Mouse (Mus musculus) liver, embryonic 14.5 days (tissue): ENCODE data around the gene AI854703. TPM values are rescaled to one million over a fixed set of nuclear protein-coding genes. Genes with fewer than 3 reads are reported as not detected.

Experiments used
- ATAC-seq: fragments of 200-750 bp; cut with Nextera tagmentation; 2 replicates; pipeline ENCODE4 v1.8.0; 2017; ENCODE audit warnings: moderate number of reproducible peaks, mild to moderate bottlenecking, moderate library complexity; ENCODE audit not compliant: insufficient read depth
- DNase-seq, 3 experiments: peaks; one replicate each; pipeline ENCODE4 v3.0.0-alpha.2; 2012 to 2013; ENCODE audit warnings: low read depth in 3 of 3, low spot score in 3 of 3
- H3K27ac ChIP-seq: fragments of 300-500 bp; sonication (generic); 2 replicates; pipeline ENCODE4 v1.5.1; 2014; ENCODE audit warnings: moderate library complexity, mild to moderate bottlenecking, control low read depth, inconsistent platforms
- H3K27me3 ChIP-seq: fragments of 300-500 bp; sonication (generic); 2 replicates; pipeline ENCODE4 v1.6.1; 2014; ENCODE audit warnings: mild to moderate bottlenecking, low read length, moderate library complexity; ENCODE audit not compliant: control insufficient read depth, insufficient read depth
- H3K36me3 ChIP-seq: fragments of 300-500 bp; sonication (generic); replicated peaks from 2 replicates; pipeline ENCODE4 v1.6.1; 2014; ENCODE audit warnings: low read depth; ENCODE audit not compliant: control insufficient read depth, insufficient read depth
- H3K4me1 ChIP-seq, 2 experiments: fragments of 200-500 bp in 1 of 2; fragments of 300-500 bp in 1 of 2; sonication (generic) in 1 of 2; replicated peaks; 2 replicates each; pipeline ENCODE4 v1.6.1; 2012 to 2014; ENCODE audit warnings: antibody characterized with exemption in 1 of 2, inconsistent platforms in 1 of 2, low read length in 1 of 2; ENCODE audit not compliant: control insufficient read depth in 2 of 2, insufficient read depth in 2 of 2
- H3K4me2 ChIP-seq: fragments of 300-500 bp; sonication (generic); 2 replicates; pipeline ENCODE4 v1.6.1; 2014; ENCODE audit warnings: low read depth, mild to moderate bottlenecking, control low read depth, moderate library complexity
- H3K4me3 ChIP-seq, 2 experiments: fragments of 200-500 bp in 1 of 2; fragments of 300-500 bp in 1 of 2; sonication (generic) in 1 of 2; 2 replicates each; pipeline ENCODE4 v1.5.1; 2012 to 2014; ENCODE audit warnings: low read depth in 2 of 2, low read length in 2 of 2, mild to moderate bottlenecking in 2 of 2, control low read depth in 1 of 2, inconsistent platforms in 1 of 2, moderate library complexity in 1 of 2; ENCODE audit not compliant: insufficient read depth in 1 of 2
- H3K9ac ChIP-seq: fragments of 300-500 bp; sonication (generic); replicated peaks from 2 replicates; pipeline ENCODE4 v1.6.1; 2014; ENCODE audit warnings: mild to moderate bottlenecking, control low read depth, moderate library complexity
- H3K9me3 ChIP-seq: fragments of 300-500 bp; sonication (generic); 2 replicates; pipeline ENCODE4 v1.6.1; 2016; ENCODE audit warnings: low read length, mixed read lengths; ENCODE audit not compliant: control insufficient read depth
- CTCF ChIP-seq: IDR thresholded peaks from 2 replicates; pipeline ENCODE4 v1.5.1; 2016; ENCODE audit warnings: antibody characterized with exemption, low read depth, control low read depth
- EP300 ChIP-seq: IDR thresholded peaks from 2 replicates; pipeline ENCODE4 v1.6.1; 2016; ENCODE audit warnings: antibody characterized with exemption, low read depth
- WGBS: fragments of 180-500 bp; shearing (Covaris S2); extraction: QIAGEN DNeasy Blood & Tissue Kit; methylation state at CpG from one replicate; pipeline ENCODE4 v1.1.7; 2014; ENCODE audit not compliant: insufficient replicate concordance; 5-methylcytosine and 5-hydroxymethylcytosine counted together
- polyA plus RNA-seq, 2 experiments: library from polyadenylated mRNA; depleted of rRNA in 1 of 2; stranded (reverse) in 1 of 2; unstranded in 1 of 2; fragments of >200 nt; fragmentation: Nextera tagmentation in 1 of 2; extraction: Ambion mirVana in 1 of 2; gene quantifications; 2 replicates each; pipeline versions ENCODE4 v1.2.1 to v1.2.3; 2012 to 2014

AI854703 gene
- polyA plus RNA-seq, 2 experiments = 0.06 to 0.31 TPM

DNA sequence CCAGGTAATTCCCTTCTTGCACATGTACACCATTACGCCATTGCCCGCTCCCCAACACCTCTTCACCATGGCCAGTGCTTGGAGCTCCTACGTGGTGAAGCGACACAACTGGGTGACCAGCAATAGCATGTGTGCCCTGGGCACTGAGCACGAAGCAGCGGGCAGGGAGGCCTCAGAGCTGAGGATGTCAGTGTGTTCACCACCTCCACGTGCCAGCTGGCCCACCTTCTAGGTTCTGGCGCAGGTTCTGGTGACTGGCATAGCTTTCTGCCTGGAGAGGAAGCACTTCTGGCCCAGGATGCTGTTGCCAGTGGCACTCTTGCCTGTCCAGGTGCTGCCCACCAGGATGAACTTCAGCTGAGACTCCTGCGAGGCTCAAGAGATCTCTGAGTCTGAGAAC, 38.9 kb downstream of the AI854703 start:
- DNase-seq (no peak), ATAC-seq (no peak)
- H3K4me3 ChIP-seq = no peak overlapping the region
- H3K27ac ChIP-seq = no peak overlapping the region
- no peak overlapping the region for H3K9ac ChIP-seq
- no peak for TF ChIP-seq EP300
- TF ChIP-seq CTCF = no peak
- WGBS = 70% methylated on average over 9 of the region's 9 CpGs
- no peak overlapping the region for H3K4me2 ChIP-seq
- H3K9me3 ChIP-seq = no peaks in the 10 kb centered on the region
- no peaks in the 10 kb centered on the region for H3K27me3 ChIP-seq
- H3K36me3 ChIP-seq = no peaks in the 10 kb centered on the region
- H3K4me1 ChIP-seq = peaks cover 2% of the 10 kb centered on the region in 2 experiments; a peak in 1 of 4 replicates

DNA sequence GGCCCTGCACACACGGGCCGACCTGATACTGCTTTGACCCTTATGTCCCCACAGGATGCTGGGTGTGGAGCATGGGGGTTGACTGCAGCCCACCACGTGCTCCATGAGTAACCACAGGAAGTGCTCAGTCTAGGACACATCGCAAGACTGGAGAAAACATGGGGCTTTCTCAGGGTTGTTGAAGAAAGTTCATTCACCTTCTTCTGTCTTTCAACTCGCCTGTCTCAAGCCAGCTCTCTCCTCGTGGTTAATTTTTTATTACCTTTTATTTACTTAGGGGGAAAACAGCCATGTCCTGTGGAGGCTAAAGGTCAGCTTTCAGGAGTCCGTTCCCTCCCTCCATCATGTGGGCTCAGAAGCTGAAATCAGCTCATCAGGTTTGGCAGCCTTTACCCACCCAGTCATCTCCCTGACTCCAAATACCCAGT, 39.6 kb downstream of the AI854703 start:
- DNase-seq (peak in 1 of 3 experiments; percentile 11), ATAC-seq (peak; percentile 18; the same call in 1 of the 2 replicates)
- TF ChIP-seq CTCF = no peak
- TF ChIP-seq EP300 = no peak
- Histone ChIP-seq H3K9ac (no peak overlapping the region), H3K4me2 (no peak overlapping the region; the same call in 1 of the 2 replicates), H3K27ac (no peak overlapping the region), H3K4me1 (peaks cover 2% of the 10 kb centered on the region in 2 experiments; a peak in 1 of 4 replicates), H3K4me3 (no peak overlapping the region), H3K27me3 (no peaks in the 10 kb centered on the region), H3K36me3 (no peaks in the 10 kb centered on the region), H3K9me3 (no peaks in the 10 kb centered on the region)
- 21% methylated on average over 7 of the region's 7 CpGs for WGBS

DNA sequence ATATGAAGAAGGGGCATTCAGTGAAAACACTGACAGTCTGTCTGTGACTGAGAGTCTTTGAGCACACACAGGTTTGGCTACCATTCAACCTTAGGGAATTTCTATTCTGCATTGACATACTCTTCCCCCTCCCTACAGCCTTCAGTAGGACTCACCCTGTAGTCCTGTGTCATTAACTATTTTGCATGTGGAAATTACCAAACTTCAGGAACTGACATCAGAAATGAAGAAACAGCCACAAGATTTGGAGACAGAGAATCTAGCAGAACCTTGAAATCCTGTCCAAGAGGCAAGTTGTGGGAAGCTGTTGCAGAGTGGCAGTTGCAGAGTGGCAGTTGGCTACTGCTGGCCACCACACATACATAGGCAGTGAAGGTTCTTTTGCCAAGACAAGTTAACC, 41.5 kb downstream of the AI854703 start:
- Histone ChIP-seq H3K4me1 (peaks cover 2% of the 10 kb centered on the region in 2 experiments; a peak in 1 of 4 replicates), H3K9me3 (no peaks in the 10 kb centered on the region), H3K9ac (no peak overlapping the region), H3K27me3 (no peaks in the 10 kb centered on the region), H3K4me3 (no peak overlapping the region), H3K27ac (no peak overlapping the region), H3K36me3 (no peaks in the 10 kb centered on the region), H3K4me2 (no peak overlapping the region)
- DNase-seq (no peak), ATAC-seq (no peak)
- TF ChIP-seq EP300 = no peak
- no peak for TF ChIP-seq CTCF

DNA sequence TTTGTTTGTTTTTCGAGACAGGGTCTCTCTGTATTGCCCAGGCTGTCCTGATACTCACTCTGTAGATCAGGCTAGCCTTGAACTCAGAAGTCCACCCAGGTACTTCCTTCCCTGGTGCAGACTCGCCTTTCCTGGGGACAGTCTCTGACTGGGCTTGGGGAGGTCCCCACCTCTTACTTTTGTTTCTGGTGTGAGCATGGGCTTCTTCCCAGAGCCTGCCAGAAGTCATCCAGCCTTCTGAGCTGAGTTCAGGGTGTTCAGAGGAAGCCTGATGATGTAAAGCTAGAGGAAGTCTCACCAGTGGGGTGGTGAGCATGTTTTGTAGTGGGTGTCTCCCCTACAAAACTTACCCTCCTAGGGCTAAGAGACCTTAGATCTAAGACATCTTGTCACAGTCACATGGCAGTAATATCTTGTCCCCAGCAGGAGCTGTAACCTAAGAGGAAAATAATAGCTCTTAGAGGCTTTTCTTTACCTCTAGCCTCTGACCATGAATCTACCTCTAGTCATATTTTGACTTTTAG, 42.9 kb downstream of the AI854703 start:
- Histone ChIP-seq H3K4me1 (peaks cover 2% of the 10 kb centered on the region in 2 experiments; a peak in 1 of 4 replicates), H3K9me3 (no peaks in the 10 kb centered on the region), H3K4me2 (no peak overlapping the region), H3K4me3 (no peak overlapping the region), H3K27ac (no peak overlapping the region), H3K9ac (no peak overlapping the region), H3K27me3 (no peaks in the 10 kb centered on the region), H3K36me3 (no peaks in the 10 kb centered on the region)
- ATAC-seq (no peak), DNase-seq (no peak)
- no peak for TF ChIP-seq EP300
- no peak for TF ChIP-seq CTCF
- 35% methylated on average over 2 of the region's 2 CpGs for WGBS

DNA sequence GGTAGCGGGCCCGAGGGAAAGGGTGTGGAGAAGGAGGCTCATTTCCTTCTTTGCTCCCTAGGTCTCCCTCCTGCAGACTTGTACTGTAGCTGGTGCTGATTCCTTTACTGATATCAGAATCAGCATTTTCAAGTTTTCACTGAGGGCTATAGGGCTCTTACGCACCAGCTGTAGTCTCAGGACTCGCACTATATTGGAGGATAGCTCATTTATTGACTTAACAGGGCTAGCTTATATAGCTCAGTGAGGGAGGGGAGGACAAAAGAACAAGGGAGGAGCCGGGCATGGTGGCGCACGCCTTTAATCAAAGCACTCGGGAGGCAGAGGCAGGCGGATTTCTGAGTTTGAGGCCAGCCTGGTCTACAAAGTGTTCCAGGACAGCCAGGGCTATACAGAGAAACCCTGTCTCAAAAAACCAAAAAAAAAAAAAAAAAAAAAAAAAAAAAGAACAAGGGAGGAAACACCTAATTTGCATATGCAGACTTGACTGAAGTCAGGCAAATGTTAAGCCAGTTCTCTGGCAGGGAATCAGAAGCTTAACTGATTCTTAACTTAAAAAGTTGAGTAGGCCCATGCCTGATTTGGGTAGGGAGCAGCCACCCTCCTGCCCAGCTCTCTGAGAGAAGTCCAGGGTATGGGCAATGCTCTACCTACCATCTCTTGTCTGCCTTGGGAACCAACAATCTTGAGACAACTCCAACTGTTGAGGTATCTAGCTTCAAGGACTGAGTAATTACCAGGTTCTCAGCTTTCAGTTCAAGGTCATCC, 47.9 kb downstream of the AI854703 start:
- TF ChIP-seq EP300 = no peak
- TF ChIP-seq CTCF = no peak
- no peak for DNase-seq
- H3K4me2 ChIP-seq = no peak overlapping the region
- H3K27ac ChIP-seq = no peak overlapping the region
- peaks cover 0 to 18% of the 10 kb centered on the region in 2 experiments; a peak in 2 of 4 replicates for H3K4me1 ChIP-seq
- no peaks in the 10 kb centered on the region for H3K36me3 ChIP-seq
- H3K9me3 ChIP-seq = no peaks in the 10 kb centered on the region
- 79% methylated on average over 9 of the region's 9 CpGs for WGBS
- no peak overlapping the region for H3K9ac ChIP-seq
- no peaks in the 10 kb centered on the region for H3K27me3 ChIP-seq
- no peak overlapping the region for H3K4me3 ChIP-seq
- no peak for ATAC-seq
